Mouse (Mus musculus) lung, embryonic 14.5 days (tissue): Measurements from ENCODE around the gene Gan. TPM values are rescaled to one million over a fixed set of nuclear protein-coding genes. Genes with fewer than 3 reads are reported as not detected.
A peak's percentile ranks its signal among the peaks of the same experiment; 100 is the strongest.

ENCODE experiments used
- ATAC-seq: fragments of 200-750 bp; cut with Nextera tagmentation; 2 replicates; pipeline ENCODE4 v1.8.0; 2017; ENCODE audit warnings: mild to moderate bottlenecking, moderate TSS enrichment, moderate library complexity; ENCODE audit not compliant: insufficient read depth
- DNase-seq: peaks from one replicate; pipeline ENCODE4 v3.0.0-alpha.2; 2015
- H3K27ac ChIP-seq: fragments of 300-500 bp; sonication (generic); 2 replicates; pipeline ENCODE4 v1.5.1; 2014; ENCODE audit warnings: low read depth, mild to moderate bottlenecking, moderate library complexity
- H3K27me3 ChIP-seq: fragments of 300-500 bp; sonication (generic); 2 replicates; pipeline ENCODE4 v1.6.1; 2014; ENCODE audit warnings: low read length, control low read depth; ENCODE audit not compliant: insufficient read depth
- H3K36me3 ChIP-seq: fragments of 300-500 bp; sonication (generic); 2 replicates; pipeline ENCODE4 v1.6.1; 2014; ENCODE audit warnings: control low read depth; ENCODE audit not compliant: insufficient read depth
- H3K4me1 ChIP-seq: fragments of 300-500 bp; sonication (generic); 2 replicates; pipeline ENCODE4 v1.6.1; 2014; ENCODE audit warnings: antibody characterized with exemption, control low read depth; ENCODE audit not compliant: insufficient read depth
- H3K4me2 ChIP-seq: fragments of 300-500 bp; sonication (generic); 2 replicates; pipeline ENCODE4 v1.6.1; 2014; ENCODE audit warnings: mild to moderate bottlenecking
- H3K4me3 ChIP-seq: fragments of 300-500 bp; sonication (generic); 2 replicates; pipeline ENCODE4 v1.5.1; 2014; ENCODE audit warnings: low read depth, low read length
- H3K9ac ChIP-seq: fragments of 300-500 bp; sonication (generic); 2 replicates; pipeline ENCODE4 v1.6.1; 2014
- H3K9me3 ChIP-seq: fragments of 300-500 bp; sonication (generic); 2 replicates; pipeline ENCODE4 v1.6.1; 2016; ENCODE audit warnings: low read depth, low read length, control low read depth
- CTCF ChIP-seq: IDR thresholded peaks from 2 replicates; pipeline ENCODE4 v1.5.1; 2016; ENCODE audit warnings: antibody characterized with exemption, low read depth
- WGBS: fragments of 180-500 bp; shearing (Covaris S2); extraction: QIAGEN DNeasy Blood & Tissue Kit; methylation state at CpG from one replicate; pipeline ENCODE4 v1.1.7; 2014; 5-methylcytosine and 5-hydroxymethylcytosine counted together
- polyA plus RNA-seq: library from polyadenylated mRNA; unstranded; fragments of >200 nt; fragmentation: Nextera tagmentation; extraction: Ambion mirVana; gene quantifications from 2 replicates; pipeline ENCODE4 v1.2.1, GENCODE M21; 2014

The Gan gene
- polyA plus RNA-seq, 1 experiment from 2014 or later = 3.3 TPM

DNA sequence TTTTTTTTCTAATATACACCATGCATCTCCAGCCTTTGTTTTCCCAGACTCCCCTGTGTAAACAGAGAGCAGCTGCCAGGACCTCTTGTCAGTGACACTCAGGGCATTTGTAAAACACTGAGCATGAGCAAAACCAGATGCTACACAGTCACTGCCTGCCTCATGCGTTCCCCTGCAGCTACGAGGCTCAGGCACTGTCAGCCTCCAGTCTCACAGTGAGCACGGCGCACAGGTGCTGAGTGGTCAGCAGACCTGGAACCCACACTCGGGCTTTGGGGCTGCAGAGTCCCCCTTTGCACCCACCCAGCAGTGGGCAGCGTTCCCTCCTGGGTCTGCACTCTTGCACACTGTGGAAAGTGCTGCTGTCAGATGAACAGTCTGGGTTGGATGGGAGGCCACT, 41.7 kb downstream of the Gan start:
- peak; percentile 17; the same call in 1 of the 2 replicates for TF ChIP-seq CTCF
- Histone ChIP-seq H3K4me1 (peaks cover 26% of the 10 kb centered on the region), H3K36me3 (peaks cover 45% of the 10 kb centered on the region), H3K27ac (peak overlapping the region; percentile 96), H3K4me2 (peak overlapping the region; percentile 10), H3K9ac (no peak overlapping the region), H3K27me3 (no peaks in the 10 kb centered on the region), H3K4me3 (no peak overlapping the region), H3K9me3 (no peaks in the 10 kb centered on the region)
- ATAC-seq = peak; percentile 75
- DNase-seq = peak; percentile 95
- 27% methylated on average over 6 of the region's 6 CpGs for WGBS

DNA sequence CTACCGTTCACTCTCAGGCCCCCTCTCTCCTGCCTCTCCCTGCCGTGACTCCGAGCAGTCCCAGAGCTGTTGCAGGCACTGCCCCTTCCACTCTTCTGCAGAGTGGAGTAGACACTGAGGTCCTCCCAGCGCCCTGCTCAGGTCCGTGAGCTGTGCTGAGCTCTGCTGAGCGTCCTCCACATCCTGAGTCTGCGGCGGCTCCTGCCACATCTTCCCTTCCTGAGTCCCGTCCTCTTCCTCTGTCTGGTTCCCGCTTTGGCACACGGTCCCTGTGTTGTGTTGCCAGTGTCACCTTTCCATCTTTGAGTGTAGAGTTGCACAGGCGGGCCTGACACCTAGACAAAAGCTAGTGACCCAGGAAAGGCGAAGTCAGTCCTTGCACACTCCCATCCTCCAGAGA, 42.4 kb downstream of the Gan start:
- no peak for ATAC-seq
- peak overlapping the region; percentile 96 for H3K27ac ChIP-seq
- TF ChIP-seq CTCF = no peak
- H3K36me3 ChIP-seq = peaks cover 43% of the 10 kb centered on the region
- H3K4me1 ChIP-seq = peaks cover 24% of the 10 kb centered on the region
- WGBS = 30% methylated on average over 13 of the region's 13 CpGs
- H3K4me3 ChIP-seq = no peak overlapping the region
- peak overlapping the region; percentile 35; the same call in 1 of the 2 replicates for H3K4me2 ChIP-seq
- DNase-seq = no peak
- no peaks in the 10 kb centered on the region for H3K27me3 ChIP-seq
- H3K9ac ChIP-seq = peak overlapping the region; percentile 39
- H3K9me3 ChIP-seq = no peaks in the 10 kb centered on the region

DNA sequence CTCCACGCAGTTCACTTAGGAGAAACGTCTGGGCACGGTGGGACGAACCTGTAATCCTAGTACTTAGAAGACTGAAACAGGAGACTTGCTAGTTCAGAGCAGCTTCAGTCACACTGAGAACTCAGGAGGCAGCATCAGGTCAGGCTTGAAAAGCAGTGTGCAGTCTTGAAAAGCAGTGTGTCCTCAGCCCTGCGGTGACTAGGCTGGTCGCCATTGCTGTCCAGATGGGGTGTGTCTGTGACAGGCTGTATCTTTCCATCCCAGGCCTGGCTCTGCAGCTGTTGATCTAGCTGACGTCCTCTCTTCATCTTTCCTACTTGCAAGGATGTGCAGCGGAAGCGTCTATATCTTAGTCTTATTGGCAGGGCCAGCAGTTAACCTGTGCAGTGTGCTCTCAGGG, 42.9 kb downstream of the Gan start:
- Histone ChIP-seq H3K4me2 (peak overlapping the region; percentile 35; the same call in 1 of the 2 replicates), H3K4me3 (no peak overlapping the region), H3K27me3 (no peaks in the 10 kb centered on the region), H3K4me1 (peaks cover 24% of the 10 kb centered on the region), H3K9ac (no peak overlapping the region), H3K9me3 (no peaks in the 10 kb centered on the region), H3K27ac (peak overlapping the region; percentile 96), H3K36me3 (peaks cover 38% of the 10 kb centered on the region)
- no peak for TF ChIP-seq CTCF
- DNase-seq (peak; percentile 83), ATAC-seq (peak; percentile 20)
- 53% methylated on average over 9 of the region's 9 CpGs for WGBS

DNA sequence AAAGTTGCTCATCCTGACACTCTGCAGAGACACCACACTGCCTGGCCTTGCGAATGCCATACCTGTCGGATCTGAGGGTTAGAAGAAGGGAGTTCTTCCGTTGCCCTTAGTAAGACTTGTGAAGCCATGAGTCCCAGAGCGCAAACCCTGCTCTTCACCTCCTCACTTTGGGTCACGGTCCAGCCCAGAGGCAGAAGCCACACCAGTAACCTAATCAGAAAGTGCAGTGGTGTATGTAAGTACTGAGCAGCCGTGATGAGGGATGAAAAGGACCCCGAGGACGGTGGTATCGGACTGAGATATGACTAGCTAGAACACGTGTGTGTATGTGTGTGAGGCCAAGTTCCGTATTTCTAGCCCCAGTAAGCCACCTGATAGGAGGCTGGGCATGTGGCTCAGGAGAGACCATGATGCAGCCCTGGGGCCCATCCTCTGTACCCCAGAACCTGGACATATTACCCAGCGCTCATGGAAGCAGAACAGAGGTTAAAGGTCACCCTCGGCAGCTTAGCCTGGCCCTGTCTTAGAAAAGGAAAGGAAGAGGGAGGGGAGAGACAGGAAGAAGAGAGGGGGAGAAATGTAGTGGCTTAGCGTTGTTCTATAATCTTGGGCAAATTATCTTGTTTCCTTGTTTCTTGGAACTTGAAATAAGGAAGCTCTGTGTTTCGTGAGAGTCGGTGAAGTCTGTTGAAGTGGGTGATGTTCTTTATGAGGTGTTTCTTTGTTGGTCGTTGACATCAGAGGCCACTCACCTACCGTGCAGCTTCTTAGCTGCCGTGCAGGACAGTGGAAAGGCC, 43.5 kb downstream of the Gan start:
- Histone ChIP-seq H3K4me2 (no peak overlapping the region; the same call in 1 of the 2 replicates), H3K4me3 (no peak overlapping the region), H3K9ac (no peak overlapping the region), H3K36me3 (peaks cover 32% of the 10 kb centered on the region), H3K27me3 (no peaks in the 10 kb centered on the region), H3K27ac (peak overlapping the region; percentile 96), H3K4me1 (peaks cover 24% of the 10 kb centered on the region), H3K9me3 (no peaks in the 10 kb centered on the region)
- DNase-seq (no peak), ATAC-seq (no peak)
- WGBS = 60% methylated on average over 19 of the region's 19 CpGs
- no peak for TF ChIP-seq CTCF

DNA sequence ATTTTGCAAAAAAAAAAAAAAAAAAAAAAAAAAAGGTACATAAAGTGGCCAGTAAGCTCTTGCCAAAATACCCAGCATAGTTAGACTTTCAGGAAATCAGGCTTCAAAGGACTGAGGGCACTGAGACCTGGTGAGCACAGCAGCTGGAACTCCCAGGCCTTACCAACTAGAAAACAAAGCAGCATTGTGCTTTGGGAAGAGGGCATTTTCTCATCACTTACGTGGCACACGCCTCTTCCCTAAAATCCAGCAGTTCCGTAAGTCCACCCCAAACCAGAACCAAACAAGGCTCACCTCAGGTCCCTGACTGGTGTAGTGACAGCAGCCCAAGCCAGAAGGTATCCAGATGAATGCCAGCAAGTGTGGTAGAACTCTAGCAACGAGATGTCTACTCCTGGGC, 45.1 kb downstream of the Gan start:
- peaks cover 26% of the 10 kb centered on the region for H3K36me3 ChIP-seq
- H3K4me1 ChIP-seq = peaks cover 24% of the 10 kb centered on the region
- WGBS = 93% methylated on average over 4 of the region's 4 CpGs
- H3K9ac ChIP-seq = no peak overlapping the region
- ATAC-seq (no peak), DNase-seq (no peak)
- H3K27ac ChIP-seq = no peak overlapping the region
- H3K27me3 ChIP-seq = no peaks in the 10 kb centered on the region
- no peaks in the 10 kb centered on the region for H3K9me3 ChIP-seq
- no peak for TF ChIP-seq CTCF
- H3K4me2 ChIP-seq = no peak overlapping the region
- no peak overlapping the region for H3K4me3 ChIP-seq

DNA sequence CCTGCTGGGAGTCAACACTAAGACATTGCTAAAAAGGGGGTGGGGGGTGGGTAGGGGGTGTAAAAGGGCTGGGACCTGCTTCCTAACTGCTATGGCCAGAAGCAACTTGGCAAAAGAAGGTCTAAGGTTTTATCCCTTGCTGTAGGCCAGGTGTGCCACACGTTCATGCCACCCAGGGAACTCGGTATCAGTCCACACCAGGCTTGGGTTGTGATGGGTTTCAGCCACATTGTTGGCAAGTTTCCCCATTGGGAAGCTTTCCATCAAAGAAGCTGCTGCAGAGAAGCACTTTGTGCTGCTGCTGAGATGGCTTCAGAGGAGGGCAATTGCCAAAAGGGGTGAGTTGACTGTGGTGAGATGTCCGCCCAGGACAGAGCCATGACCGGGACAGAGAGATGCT, 47.9 kb downstream of the Gan start:
- H3K9ac ChIP-seq = no peak overlapping the region
- H3K4me1 ChIP-seq = peaks cover 6% of the 10 kb centered on the region
- WGBS = 69% methylated on average over 4 of the region's 4 CpGs
- ATAC-seq (no peak), DNase-seq (no peak)
- no peak for TF ChIP-seq CTCF
- H3K9me3 ChIP-seq = no peaks in the 10 kb centered on the region
- peaks cover 27% of the 10 kb centered on the region for H3K36me3 ChIP-seq
- H3K27ac ChIP-seq = no peak overlapping the region
- H3K4me2 ChIP-seq = no peak overlapping the region
- no peak overlapping the region for H3K4me3 ChIP-seq
- no peaks in the 10 kb centered on the region for H3K27me3 ChIP-seq

DNA sequence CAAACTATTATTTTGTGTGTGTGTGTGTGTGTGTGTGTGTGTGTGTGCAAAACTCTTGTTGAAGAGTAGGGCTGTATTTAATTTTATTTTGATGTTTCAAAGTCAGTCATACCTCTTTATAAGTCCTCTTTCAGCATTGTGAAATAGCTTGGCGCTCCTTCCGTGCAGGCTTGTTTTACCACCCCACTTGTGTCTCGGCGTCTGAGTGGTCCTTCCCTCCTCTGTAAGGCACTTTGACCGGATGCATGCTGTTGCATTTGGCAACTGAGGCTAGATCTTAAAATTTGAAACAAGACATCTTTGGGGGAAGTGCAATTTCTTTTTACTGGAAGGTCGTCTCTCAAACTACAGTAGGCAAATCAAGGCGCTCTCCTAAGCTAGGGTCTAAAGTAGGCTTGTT, 48.7 kb downstream of the Gan start:
- no peak overlapping the region for H3K4me2 ChIP-seq
- no peaks in the 10 kb centered on the region for H3K9me3 ChIP-seq
- H3K4me1 ChIP-seq = no peaks in the 10 kb centered on the region
- no peak overlapping the region for H3K4me3 ChIP-seq
- TF ChIP-seq CTCF = no peak
- H3K27me3 ChIP-seq = no peaks in the 10 kb centered on the region
- ATAC-seq = no peak
- H3K27ac ChIP-seq = no peak overlapping the region
- no peak for DNase-seq
- no peak overlapping the region for H3K9ac ChIP-seq
- 95% methylated on average over 7 of the region's 7 CpGs for WGBS
- H3K36me3 ChIP-seq = peaks cover 27% of the 10 kb centered on the region
